Mouse (Mus musculus): Measurements from ENCODE around the gene Jak3. TPM values are rescaled to one million over a fixed set of nuclear protein-coding genes. Genes with fewer than 3 reads are reported as not detected.

The Jak3 gene
- total RNA-seq, 2 experiments from 2014 or later = 0.43 to 1.2 TPM

DNA sequence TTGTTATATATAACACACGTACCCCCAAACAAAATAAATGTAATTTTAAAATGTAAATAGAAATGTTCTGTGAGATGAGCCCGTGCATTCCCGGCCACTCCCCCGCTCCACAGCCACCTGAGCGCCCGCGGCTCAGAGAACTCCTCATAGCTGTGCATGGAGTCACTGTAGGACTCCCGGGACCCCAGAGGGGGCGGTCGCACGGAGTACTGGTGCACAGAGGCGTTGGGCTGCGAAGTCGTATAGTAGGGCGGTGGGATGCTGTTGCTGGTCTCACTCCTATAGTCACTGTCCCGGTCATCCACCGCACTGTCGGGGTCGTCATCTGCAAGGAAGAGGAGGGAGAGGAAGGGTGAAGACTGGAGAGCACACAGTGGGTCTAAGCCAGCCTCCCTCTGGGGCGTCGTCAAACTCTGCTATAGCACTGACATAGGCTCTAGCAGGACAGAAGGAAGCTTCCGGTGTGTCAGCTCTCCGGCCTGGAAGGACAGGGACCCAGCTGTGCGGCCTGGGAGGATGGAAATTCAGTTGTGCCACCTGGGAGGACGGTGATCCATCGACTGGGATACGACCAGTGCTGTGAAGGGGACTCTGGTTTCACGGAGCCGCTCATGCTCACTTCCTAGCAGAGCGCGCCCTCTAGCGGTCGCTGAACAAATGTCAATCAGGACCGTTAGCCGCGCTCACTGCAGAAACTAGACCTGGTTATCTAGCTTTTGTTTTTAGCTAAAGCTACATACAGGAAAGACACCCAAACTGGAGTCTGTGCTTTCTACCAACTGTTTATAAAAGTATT lies 15.6 kb upstream of the Jak3 start:
- peak; percentile 70 for ATAC-seq (replicated peaks; ENCODE audit: low FRiP score, poor library complexity, severe bottlenecking)

GRCm38 (mm10) chr8:71665331-71666130 lies 10.6 kb upstream of the Jak3 start:
- no peak for ATAC-seq (replicated peaks; ENCODE audit: low FRiP score, poor library complexity, severe bottlenecking)

DNA sequence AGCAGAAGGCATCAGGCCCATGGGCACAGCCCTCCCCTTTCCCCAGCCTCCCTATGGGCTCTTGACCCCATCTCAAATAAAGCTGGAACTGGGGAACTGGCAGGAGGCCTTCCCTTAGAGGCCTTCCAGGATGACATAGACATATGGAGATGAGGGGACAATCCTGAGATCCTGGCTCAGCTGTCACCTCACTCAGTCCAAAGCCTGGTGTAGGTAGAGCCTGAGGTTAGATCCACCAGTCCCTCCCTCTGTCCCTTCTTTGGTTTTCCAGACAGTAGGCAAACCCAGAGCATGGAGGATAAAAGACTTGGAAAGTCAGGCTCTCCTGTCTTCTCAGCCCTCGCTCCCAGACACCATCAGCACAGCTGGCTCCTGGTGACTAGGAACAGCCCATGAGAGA lies 9.2 kb upstream of the Jak3 start:
- no peak for ATAC-seq (replicated peaks; ENCODE audit: low FRiP score, poor library complexity, severe bottlenecking)

DNA sequence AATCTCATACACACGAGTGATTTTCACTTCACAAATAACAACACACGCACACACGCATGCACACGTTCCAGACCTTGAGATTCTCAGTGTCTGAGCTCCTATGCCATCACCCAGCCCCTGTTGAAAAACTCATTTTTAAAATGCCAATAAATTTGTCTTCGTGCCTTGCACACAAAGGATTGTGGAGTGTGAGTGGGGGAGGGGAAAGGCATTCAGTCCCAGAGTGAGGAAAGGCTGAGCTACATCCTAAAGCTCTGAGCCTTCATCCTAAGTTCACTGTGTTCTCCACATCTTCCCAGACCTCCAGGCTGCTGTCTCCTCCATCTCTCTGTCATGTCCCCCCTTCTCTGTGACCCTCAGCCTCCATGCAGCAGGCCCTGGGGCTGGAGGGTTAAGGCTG lies 8.8 kb upstream of the Jak3 start:
- ATAC-seq (replicated peaks; ENCODE audit: low FRiP score, poor library complexity, severe bottlenecking) = no peak

DNA sequence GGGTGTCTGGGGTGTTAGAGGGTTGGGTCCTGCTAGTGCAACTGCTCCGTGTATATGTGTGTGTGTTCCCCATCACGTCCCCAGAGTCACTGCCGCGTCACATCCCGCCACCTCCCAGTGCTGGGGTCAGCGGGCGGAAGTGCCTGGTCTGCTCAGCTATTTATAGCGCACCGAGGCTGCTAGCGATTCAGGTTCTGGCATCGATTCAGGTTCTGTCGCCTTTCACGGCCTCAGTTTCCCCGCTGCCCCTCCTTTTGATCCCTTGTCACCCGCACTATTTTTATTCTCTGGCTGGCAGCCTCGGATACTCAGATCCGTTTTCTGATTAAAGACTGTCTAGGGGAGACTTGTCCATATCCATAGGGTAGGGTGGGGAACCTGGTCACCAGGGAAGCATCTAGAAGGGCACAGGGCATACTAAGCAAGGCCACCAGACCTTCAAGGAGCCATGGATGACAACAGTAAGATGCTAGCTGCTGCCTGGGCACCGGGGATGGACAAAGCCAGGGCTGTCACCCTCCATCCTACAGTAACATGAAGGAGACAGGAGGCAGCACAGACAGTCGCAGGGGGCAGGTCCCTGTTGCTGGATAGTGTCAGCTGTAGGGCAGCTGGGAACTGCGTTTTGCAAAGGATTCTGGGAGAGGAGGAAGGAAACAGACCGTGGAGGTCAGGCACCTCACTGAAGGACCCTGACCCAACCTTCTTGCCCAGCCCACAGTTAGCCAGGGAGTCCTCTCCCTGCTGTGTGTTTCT lies 7.7 kb upstream of the Jak3 start:
- ATAC-seq (replicated peaks; ENCODE audit: low FRiP score, poor library complexity, severe bottlenecking) = no peak

- no peak for ATAC-seq (replicated peaks; ENCODE audit: low FRiP score, poor library complexity, severe bottlenecking)
Measured at GRCm38 (mm10) chr8:71670198-71670597, 5.9 kb upstream of the Jak3 start.

- ATAC-seq (replicated peaks; ENCODE audit: low FRiP score, poor library complexity, severe bottlenecking) = no peak
Measured at GRCm38 (mm10) chr8:71670621-71671548, 5.2 kb upstream of the Jak3 start.

GRCm38 (mm10) chr8:71671549-71671965 lies 4.5 kb upstream of the Jak3 start, which contains the start of gene Unc13a:
Unc13a (minus strand) TSS chr8:71671757.
- peak; percentile 83 for ATAC-seq (replicated peaks; ENCODE audit: low FRiP score, poor library complexity, severe bottlenecking)

DNA sequence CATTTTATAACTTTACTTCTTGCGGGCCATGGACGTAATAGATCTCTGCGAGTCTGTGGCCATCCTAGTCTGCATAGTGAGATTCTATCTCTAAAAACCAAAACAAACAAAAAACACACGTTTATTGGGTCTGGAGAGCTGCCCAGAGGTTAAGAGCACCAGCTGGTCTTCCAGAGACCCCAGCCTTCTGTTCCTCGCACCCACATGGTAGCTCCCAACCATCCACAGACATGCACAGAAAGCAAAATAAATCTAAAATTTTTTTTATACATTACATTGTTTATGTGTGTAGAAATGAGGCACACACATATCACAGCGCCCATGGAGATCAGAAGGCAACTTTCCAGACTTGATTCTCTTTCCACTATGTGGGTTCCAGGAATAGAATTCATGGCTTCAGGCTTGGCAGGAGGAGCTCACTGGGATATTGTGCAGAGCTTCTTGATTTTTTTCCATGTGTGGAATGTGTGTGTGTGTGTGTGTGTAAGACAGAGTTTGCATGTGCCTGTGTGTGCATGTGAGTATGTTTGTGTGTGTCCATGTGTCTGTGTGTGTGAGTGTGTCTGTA lies 3.8 kb upstream of the Jak3 start:
- no peak for ATAC-seq (replicated peaks; ENCODE audit: low FRiP score, poor library complexity, severe bottlenecking)

- no peak for ATAC-seq (replicated peaks; ENCODE audit: low FRiP score, poor library complexity, severe bottlenecking)
Measured at GRCm38 (mm10) chr8:71674071-71674470, 2.0 kb upstream of the Jak3 start.

DNA sequence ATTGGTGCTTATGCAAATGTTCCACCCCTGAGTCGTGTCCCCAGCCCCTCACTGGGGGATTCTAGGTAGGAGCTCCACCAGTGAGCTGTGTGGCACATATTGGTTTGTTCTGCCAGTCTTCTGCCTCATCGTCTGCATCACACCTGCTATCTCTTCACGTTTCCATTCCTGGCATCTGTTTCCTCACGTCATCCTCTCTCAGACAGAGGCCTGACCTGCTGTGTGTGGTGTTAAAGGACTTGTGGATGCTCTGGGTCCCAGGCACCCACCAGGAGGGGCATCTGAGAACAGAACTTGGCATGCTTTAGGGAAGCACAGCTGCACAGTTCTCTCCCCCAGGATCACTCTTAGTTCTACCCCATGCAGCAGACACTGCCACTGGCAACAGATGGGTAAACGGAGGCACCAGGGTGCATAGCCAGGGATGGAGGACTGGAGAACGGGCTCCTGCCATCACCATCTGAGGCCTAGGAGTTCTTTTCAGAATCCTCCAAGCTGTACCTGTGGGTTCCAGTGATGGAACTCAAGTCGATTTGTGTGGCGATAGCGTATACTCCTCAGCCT lies 558 bp upstream of the Jak3 start:
- no peak for ATAC-seq (replicated peaks; ENCODE audit: low FRiP score, poor library complexity, severe bottlenecking)

DNA sequence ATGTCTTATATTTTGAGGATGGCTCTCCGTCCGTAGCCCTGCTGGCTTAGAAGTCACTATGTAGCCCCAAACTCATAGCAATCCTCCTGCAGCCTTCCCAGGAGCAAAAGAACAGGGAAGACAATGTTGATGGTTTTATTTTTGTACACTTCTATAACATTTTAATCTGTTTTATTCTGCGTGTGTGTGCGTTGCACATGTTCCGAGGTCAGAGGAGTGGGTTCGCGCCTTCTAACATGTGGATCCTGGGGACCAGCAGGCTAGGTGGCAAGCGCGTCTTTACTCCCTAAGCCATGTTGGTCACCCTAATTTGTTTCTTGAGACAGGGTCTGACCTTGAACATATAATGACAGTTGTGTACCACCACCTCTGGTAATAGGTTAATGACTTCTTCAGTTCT lies 707 bp downstream of the Jak3 start:
- ATAC-seq (replicated peaks; ENCODE audit: low FRiP score, poor library complexity, severe bottlenecking) = no peak

DNA sequence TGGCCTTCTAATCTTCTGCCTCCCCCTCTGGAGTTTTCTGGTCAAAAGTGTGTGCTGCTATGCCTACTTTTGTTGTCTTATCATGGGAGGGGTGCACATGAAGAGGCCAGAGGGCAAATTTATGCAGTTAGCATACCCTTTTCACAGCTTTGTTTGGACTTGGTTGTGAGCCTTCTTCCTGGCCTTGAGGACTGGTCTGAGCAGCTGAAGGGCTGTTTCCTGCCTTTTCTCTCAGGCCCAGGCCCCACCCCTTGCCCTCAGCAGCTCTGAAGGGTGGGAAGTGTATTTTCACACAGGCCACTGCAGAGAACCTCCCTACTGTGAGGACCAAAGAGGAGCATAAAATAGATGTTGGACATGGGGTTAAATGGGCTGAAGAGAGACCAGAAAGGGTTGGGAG lies 1.5 kb downstream of the Jak3 start:
- ATAC-seq (replicated peaks; ENCODE audit: low FRiP score, poor library complexity, severe bottlenecking) = no peak

DNA sequence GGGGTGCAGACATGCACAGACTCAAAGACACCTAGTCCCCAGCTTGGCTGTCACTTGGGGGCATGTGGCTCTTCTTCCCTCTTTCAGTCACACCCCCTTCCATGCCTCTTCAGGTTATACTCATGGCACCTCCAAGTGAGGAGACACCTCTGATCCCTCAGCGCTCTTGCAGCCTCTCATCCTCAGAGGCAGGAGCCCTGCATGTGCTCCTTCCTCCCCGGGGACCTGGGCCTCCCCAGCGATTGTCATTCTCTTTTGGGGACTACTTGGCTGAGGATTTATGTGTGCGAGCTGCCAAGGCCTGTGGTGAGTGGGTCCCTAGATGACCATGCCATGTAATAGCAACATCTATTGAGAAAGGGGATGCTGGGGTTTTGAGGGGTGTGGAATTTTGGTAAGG lies 2.1 kb downstream of the Jak3 start:
- ATAC-seq (replicated peaks; ENCODE audit: low FRiP score, poor library complexity, severe bottlenecking) = no peak

- no peak for ATAC-seq (replicated peaks; ENCODE audit: low FRiP score, poor library complexity, severe bottlenecking)
Measured at GRCm38 (mm10) chr8:71679116-71679515, 3.0 kb downstream of the Jak3 start.

- no peak for ATAC-seq (replicated peaks; ENCODE audit: low FRiP score, poor library complexity, severe bottlenecking)
Measured at GRCm38 (mm10) chr8:71679550-71680168, 3.6 kb downstream of the Jak3 start.

GRCm38 (mm10) chr8:71680471-71680870 lies 4.4 kb downstream of the Jak3 start:
- ATAC-seq (replicated peaks; ENCODE audit: low FRiP score, poor library complexity, severe bottlenecking) = no peak

DNA sequence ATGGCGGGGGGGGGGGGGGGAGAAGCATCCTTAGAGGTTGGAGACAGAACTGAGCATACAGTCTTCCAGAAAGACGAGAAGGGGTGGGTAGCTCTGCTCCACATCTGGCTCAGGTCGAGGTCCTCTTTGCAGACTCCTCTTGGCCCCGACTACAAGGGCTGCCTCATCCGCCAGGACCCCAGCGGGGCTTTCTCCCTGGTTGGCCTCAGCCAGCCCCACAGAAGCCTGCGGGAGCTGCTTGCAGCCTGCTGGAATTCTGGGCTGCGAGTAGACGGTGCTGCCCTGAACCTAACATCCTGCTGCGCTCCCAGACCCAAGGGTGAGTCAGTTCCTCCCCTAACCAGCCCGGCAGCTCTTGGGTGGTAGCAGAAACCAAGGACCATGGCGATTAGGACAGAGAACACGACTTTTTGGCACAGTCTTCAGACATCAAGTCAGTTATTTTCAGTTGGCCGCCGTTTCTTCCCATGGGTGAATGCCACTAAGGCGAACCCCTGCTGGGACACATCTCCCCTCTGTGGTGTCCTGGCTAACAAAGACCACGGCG lies 5.3 kb downstream of the Jak3 start:
- no peak for ATAC-seq (replicated peaks; ENCODE audit: low FRiP score, poor library complexity, severe bottlenecking)

All from erythroblast, adult 5-6 weeks (primary cell).